Mouse (Mus musculus): ENCODE results near the gene Tmtc2.

Gene Tmtc2

GRCm38 (mm10) chr10:105492485-105492884 lies 81.8 kb downstream of the Tmtc2 start:
- DNase-seq: no peak

- DNase-seq: no peak
Measured at GRCm38 (mm10) chr10:105490748-105491147, 83.5 kb downstream of the Tmtc2 start.

GRCm38 (mm10) chr10:105489970-105490735 lies 84.1 kb downstream of the Tmtc2 start:
- no peak for DNase-seq

DNA sequence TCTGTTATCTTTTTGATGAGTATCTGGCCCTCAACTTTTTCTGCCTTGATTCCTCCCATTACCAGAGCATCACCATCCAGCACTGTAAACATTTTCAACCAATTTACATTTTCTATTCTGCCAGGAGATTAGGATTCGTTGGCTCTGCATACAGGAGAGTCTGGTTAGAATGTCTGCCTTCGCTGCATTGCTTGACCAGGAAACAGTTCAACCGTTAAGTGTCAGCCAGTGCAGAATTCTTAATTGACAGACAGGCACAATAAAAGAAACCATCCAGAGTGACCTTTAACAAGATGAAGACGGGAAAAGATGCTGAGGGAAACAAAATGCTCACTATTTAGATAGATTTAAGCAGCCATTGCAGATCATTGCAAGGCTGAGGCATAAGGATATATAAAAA lies 87.3 kb downstream of the Tmtc2 start:
- no peak for DNase-seq

- no peak for DNase-seq
Measured at GRCm38 (mm10) chr10:105484355-105485094, 89.7 kb downstream of the Tmtc2 start.

GRCm38 (mm10) chr10:105479771-105480170 lies 94.5 kb downstream of the Tmtc2 start:
- DNase-seq: no peak

GRCm38 (mm10) chr10:105477623-105478238 lies 96.5 kb downstream of the Tmtc2 start:
- DNase-seq: no peak

GRCm38 (mm10) chr10:105474162-105474830 lies 100.0 kb downstream of the Tmtc2 start:
- no peak for DNase-seq

DNA sequence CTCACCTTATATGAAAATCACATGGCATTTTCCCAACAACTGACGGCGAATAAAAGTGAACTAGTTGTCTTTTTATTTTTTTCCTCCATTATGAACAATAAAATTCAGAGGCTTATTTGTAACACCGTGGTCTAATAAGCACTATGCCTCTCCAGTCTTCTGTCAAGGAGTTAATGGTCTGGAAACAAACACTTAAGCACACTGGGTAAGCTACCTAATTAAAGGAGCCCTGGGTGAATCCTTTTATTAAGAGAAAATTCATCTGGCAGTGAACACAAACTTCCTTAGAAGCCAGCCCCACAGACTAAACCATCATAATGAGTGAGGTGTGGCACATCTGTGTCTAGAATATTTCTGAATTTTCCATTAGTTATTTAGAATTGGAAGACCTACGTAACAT lies 109.9 kb downstream of the Tmtc2 start:
- DNase-seq: no peak

- no peak for DNase-seq
Measured at GRCm38 (mm10) chr10:105453441-105453840, 120.8 kb downstream of the Tmtc2 start.

GRCm38 (mm10) chr10:105447191-105447590 lies 127.1 kb downstream of the Tmtc2 start:
- no peak for DNase-seq

DNA sequence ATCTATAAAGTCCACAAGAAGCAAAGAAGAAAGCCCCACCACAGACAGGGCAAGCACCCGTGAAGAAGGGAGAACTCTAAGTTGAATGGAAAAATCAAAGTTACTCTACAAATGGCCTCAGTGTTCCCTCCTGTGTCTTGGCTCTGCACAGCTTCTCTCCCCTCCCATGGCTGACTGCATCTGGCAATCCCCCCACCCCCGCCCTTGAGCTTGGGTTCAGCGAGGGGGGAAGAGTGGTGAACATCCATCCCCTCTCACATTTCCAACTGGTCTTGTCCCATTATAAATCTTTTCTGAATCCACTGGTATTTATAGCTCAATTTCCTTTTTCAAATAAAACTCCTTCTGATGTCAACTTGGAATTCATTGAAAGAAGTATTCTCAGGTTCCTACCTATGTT lies 129.9 kb downstream of the Tmtc2 start:
- no peak for DNase-seq

GRCm38 (mm10) chr10:105434879-105435278 lies 139.4 kb downstream of the Tmtc2 start:
- no peak for DNase-seq

- no peak for DNase-seq
Measured at GRCm38 (mm10) chr10:105430885-105431284, 143.4 kb downstream of the Tmtc2 start.

GRCm38 (mm10) chr10:105430232-105430631 lies 144.0 kb downstream of the Tmtc2 start:
- DNase-seq: no peak

DNA sequence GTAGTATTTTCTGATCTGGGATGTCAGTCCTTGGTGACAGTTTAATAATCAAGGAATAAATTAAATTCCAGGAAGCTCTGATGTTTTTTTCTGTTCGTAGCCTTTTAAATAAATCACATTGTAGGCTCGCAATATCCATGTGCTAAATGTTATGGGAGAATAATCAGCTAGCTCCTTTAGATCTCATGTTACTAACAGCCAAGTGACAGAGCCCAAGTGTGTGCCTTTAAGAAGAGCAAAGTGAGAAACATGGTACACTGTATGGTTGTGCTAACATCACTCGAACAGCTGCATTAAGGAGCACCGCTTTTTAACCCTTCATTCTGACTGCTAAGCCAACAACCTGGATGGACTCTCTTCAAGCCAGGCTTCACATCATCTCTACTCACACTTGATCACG lies 146.2 kb downstream of the Tmtc2 start:
- no peak for DNase-seq

DNA sequence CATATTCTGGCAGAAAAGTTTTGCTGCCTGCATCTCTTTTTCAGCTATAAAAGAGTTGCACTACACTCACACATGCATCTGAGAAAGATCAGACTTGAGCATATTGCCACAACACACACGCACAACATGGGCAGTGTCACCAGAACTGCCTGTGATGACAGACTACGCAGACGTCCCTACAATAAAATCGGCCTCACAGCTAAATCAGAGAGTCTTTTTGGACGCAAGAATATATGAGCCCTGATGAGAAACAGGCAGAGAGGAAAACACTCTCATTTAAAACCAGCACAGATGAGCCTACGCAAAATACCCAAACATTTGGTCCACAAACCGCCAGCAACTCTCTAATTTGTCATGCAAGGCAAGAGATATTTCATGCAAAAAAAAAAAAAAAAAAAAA lies 146.6 kb downstream of the Tmtc2 start:
- DNase-seq: no peak

DNA sequence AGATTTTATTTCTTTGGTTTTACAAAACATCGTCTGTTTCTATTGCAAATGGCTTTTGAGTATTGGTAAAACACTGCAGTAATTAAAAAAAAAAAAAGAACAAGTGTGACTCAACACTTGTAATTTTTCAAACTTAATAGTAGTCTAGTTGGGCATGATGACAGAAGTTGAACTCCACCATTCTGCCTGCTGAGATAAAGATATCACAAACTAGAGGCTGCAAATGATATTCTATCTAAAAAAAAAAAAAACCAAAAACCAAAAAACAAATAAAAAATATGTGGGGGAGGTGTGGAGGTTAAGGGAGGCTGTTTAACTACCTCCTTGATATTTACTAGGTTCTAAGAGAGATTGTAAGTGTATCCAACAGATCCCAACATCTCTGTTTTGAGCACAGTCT lies 149.2 kb downstream of the Tmtc2 start:
- DNase-seq: no peak

DNA sequence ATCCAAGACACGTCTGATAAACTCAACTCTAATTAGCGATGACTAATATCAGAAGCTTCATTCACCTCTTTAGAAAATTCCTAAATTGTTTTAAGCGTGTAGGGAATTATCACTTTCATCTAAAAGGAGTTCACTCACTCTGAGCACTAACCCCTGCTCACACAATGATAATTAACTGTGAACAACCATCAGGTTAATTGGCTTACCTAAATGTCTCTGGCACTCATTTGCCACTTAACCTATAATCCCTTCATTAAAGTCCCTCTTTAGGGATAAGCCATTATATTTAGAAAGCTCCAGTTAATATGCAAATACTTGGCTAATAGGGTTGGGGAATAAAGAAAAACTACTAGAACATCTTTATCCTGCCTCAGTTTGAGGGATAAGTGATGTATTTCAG lies 151.1 kb downstream of the Tmtc2 start:
- no peak for DNase-seq

- DNase-seq: no peak
Measured at GRCm38 (mm10) chr10:105417845-105418383, 156.3 kb downstream of the Tmtc2 start.

GRCm38 (mm10) chr10:105416601-105417000 lies 157.7 kb downstream of the Tmtc2 start:
- no peak for DNase-seq

DNA sequence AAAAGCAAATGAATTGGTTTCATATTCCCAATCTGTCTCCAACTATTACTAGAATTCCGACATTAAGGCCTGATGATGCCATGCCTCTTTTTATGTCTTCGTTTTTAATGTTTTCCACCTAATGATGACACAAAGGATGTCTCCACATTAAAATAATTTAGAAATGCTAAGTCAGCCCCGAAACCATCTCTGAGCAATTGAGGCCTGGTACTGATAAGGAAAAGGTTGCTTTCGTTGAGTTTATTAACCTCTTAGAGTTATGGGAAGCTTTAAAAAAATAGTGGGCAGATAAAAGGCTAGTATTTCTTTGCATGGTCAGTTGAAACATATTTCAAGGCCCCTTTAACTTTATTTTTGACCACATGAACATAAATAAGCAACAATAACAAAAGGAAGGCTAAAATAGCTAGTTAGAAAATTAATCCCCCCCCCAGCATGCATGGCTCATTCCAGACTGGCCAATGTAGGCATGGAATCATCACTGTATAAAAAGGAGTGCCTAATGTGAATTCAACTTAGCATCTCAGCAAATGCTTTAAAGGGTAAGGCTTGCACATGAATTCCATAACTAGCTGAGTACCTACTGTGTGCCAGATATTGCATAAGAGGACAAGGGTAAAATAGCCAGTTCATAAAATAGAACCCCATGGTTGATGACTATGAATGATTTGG lies 168.3 kb downstream of the Tmtc2 start:
- no peak for DNase-seq

DNA sequence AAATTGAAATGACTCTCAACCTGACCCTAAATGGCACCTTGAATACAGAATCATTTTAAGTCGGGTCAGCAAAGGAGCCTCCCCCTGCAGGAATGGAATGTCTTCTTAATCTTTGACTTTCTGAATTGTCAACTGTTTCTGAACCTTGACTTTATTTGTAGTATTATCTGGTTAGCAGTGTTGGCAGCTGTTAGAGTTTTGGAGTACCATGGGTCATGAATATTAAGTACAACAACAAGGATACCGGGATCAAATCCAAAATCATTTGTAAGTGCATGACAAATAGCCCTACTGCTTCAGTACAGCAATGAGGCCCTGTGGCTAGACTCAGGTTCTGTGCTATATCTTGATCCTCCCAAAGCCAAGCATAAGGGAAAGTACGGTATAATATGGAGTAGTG lies 170.3 kb downstream of the Tmtc2 start:
- no peak for DNase-seq

All from cerebellum, adult 18-20 months (tissue).